Mouse (Mus musculus) embryonic stem cell, embryonic (primary cell): ENCODE measurements around the gene Neb.

ENCODE experiments used
- CTCF ChIA-PET, 4 experiments: fragments of 300-600 bp in 2 of 4; fragments of 350-600 bp in 2 of 4; sonication (Branson Sonifier 250); formaldehyde crosslinking; loops; one replicate each; lab custom pipeline; 2022; ENCODE audit warnings: inconsistent platforms in 2 of 4; lab: Charles Lee
- POLR2A ChIA-PET, 4 experiments: fragments of 300-600 bp in 2 of 4; fragments of 350-600 bp in 2 of 4; sonication (Branson Sonifier 250); formaldehyde crosslinking; loops; one replicate each; lab custom pipeline; 2022; ENCODE audit warnings: antibody characterized with exemption in 4 of 4, inconsistent platforms in 1 of 4; lab: Charles Lee

Gene Neb

GRCm38 (mm10) chr2:52333535-52333934 is 44.7 kb downstream of the Neb start:
- POLR2A ChIA-PET, result interaction anchor here in 1 of 4 experiments (0.8 kb wide), 1 partner anchor 160 kb away, joined by 3 read pairs; no protein-coding TSS in a partner anchor
- CTCF ChIA-PET, result interaction anchor here in 1 of 4 experiments (0.7 kb wide), 1 partner anchor 18 kb away, joined by 4 read pairs; no protein-coding TSS in a partner anchor

- POLR2A ChIA-PET, result interaction anchor here in 2 of 4 experiments (0.7 to 1.2 kb wide), 2 partner anchors 9 to 11 kb away, joined by 3 to 12 read pairs; no protein-coding TSS in a partner anchor
- CTCF ChIA-PET, result interaction anchor here in 2 of 4 experiments (0.7 to 1.1 kb wide), 2 partner anchors 259 to 1751 kb away, joined by 4 to 19 read pairs; no protein-coding TSS in a partner anchor
Measured at GRCm38 (mm10) chr2:52331761-52332160, 46.5 kb downstream of the Neb start.

- CTCF ChIA-PET, result no interaction called here
Measured at GRCm38 (mm10) chr2:52327244-52327815, 50.9 kb downstream of the Neb start.

GRCm38 (mm10) chr2:52321866-52322265 is 56.4 kb downstream of the Neb start:
- CTCF ChIA-PET, result no interaction called here
- POLR2A ChIA-PET, result no interaction called here

More at GRCm38 (mm10) chr2:52327244-52327815, 50.9 kb downstream of the Neb start:
- POLR2A ChIA-PET, result no interaction called here

DNA sequence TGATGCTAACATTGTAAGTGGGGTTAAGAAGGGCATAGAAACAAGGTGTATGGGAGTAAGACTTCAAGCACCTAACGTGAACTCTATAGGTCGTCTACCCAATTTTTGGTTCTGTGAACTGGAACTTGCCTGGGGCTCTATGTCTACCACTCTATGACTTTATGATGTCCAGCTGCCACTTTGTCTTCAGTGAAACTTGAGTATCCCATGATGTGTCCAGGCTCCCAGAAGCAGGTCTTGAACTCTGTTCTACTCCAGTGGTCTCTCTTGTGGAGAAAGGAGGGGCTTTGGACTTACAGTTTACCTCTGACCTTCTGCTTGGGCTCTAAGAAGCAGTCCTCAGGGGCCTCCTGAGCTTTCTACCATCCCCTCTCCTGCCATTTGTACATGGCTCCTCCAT is 58.1 kb downstream of the Neb start:
- CTCF ChIA-PET, result no interaction called here
- POLR2A ChIA-PET, result no interaction called here

- POLR2A ChIA-PET, result no interaction called here
- CTCF ChIA-PET, result no interaction called here
Measured at GRCm38 (mm10) chr2:52319020-52319567, 59.2 kb downstream of the Neb start.

DNA sequence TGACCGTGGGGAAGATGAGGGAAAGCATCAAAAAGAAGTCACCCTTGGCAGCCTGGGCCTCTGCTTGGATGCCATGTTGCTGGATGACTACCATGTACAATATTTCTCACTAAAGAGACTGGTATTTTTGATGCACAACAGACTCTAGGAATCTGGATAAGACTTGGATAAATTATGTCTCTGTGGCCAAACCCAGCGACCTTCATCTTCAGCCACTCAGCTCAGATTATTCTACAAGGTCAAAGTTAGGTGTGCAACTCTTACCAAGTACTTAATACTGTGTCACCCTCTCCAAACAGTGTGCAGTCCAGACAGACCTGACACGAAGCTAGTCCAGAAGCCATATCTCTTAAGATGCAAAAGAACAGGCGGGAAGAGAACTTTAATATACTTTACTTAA is 60.8 kb downstream of the Neb start:
- ChIA-PET CTCF (no interaction called here), POLR2A (interaction anchor here in 1 of 4 experiments (1.2 to 1.4 kb wide), 2 partner anchors 9 to 107 kb away, joined by 3 to 5 read pairs; partner anchors contain the start of gene Arl5a)

DNA sequence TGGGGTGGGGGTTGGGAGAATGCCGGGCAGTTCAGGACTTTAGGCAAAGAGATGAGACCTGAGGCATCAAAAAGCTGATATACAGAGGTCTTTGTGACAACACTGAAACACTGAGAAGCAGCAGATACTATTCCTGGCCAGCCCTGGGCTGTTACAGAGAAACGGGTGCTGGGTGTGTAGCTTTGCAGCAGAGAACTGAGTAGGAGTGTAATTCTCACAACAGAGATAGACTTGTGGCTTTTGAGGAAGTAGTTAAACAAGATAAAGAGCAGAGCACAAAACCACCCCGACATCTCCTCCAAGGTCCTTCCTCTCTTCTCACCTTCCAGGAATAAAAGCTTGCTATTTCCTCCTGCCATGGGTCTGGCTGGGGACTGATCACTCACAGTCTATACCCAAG is 62.5 kb downstream of the Neb start:
- CTCF ChIA-PET, result no interaction called here
- POLR2A ChIA-PET, result no interaction called here

DNA sequence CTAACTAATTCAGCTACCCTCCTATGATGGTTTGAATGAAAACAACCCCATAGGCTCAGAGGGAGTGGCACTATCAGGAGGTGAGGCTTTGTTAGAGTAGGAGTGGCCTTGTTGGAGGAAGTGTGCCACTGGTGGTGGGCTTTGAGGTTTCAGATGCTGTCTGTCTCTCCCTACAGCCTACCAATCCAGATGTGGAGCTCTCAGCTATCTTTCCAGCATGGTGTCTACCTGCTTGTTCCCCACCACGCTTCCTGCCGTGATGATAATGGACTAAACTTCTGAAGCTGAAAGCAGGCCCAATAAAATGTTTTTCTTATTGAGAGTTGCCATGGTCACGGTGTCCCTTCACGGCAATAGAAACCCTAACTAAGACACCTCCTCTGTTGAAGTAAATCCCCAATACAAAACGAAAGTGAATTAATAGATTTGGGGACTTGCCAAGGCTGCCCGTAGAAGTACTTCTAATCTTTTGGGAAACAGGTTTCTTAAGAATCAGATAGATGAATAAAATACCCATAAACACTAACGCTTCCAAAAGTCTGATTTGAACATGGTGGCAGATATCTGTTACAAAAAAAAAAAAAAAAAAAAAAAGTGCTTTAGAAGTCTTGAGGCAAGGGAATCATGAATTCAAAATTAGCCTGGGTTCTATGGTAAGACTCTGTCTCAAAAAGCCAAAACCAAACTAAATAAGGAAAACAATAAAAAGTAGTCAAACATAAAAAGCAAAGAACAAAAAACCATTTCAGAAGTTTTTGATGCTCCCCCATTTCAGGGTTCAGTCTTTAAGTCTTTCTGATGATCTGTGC is 63.1 kb downstream of the Neb start:
- POLR2A ChIA-PET, result no interaction called here

DNA sequence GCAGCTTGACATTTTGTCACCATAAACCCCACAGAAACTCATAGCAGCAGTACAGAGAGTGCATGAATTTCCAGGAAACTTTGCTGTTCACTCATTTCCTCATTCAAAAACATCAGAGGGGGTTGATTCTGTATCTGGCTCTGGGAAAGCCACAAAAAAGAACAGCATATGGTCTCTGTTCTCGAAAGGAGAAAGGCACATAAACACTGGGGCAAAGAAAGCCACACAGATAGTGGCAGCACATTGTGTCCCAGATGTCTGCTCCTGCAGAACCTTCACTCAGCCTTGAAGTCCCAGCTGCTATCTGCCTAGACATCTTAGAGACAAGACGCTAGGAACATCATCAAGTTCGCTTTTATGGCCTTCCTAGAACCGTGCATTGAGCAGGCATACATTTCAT is 67.5 kb downstream of the Neb start:
- POLR2A ChIA-PET, result no interaction called here

More for the DNA sequence above, 63.1 kb downstream of the Neb start:
- CTCF ChIA-PET, result no interaction called here

DNA sequence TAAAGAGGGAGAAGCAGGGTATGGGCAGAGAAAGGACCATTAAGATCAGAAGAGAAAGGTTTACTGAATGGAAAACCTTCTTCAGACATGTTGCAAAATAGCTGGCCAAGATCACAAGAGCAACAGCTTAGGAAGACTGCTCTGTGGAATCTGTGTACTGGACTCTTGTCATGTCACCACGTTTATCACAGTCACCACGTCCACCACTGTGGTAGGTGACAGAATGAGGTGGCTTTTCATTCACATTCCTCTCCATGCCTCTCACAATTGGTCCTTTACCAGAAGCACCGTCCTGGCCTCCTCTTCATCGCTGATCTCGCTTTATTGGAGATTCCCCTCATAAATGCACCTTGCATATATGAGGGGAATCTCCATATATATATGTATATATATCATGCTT is 71.6 kb downstream of the Neb start:
- POLR2A ChIA-PET, result interaction anchor here in 1 of 4 experiments (0.6 kb wide), 1 partner anchor 8 kb away, joined by 3 read pairs; no protein-coding TSS in a partner anchor

More for the DNA sequence above, 67.5 kb downstream of the Neb start:
- CTCF ChIA-PET, result no interaction called here

GRCm38 (mm10) chr2:52304554-52304953 is 73.7 kb downstream of the Neb start:
- CTCF ChIA-PET, result no interaction called here
- POLR2A ChIA-PET, result no interaction called here

More for the DNA sequence above, 71.6 kb downstream of the Neb start:
- CTCF ChIA-PET, result no interaction called here

DNA sequence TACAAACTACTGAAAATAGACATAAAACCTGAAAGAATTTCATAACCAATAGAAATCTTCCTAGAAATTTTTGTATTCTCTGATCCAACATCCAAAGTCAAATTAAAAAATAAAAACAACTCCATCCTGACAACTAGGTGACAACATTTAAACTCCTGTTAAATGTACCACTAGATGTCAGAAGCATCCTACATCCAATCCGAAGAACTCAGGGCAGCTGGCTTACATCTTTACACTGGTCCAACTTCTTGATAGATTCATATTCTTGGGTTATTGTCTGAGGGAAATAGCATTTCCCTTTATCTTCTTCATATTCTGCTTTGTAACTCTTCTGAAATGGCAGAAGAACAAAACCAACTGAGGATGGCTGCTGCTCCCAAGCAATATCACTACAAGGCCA is 74.9 kb downstream of the Neb start:
- POLR2A ChIA-PET, result no interaction called here
- CTCF ChIA-PET, result interaction anchor here in 2 of 4 experiments (0.6 to 1.0 kb wide), 2 partner anchors 287 to 934 kb away, joined by 3 to 5 read pairs; no protein-coding TSS in a partner anchor

DNA sequence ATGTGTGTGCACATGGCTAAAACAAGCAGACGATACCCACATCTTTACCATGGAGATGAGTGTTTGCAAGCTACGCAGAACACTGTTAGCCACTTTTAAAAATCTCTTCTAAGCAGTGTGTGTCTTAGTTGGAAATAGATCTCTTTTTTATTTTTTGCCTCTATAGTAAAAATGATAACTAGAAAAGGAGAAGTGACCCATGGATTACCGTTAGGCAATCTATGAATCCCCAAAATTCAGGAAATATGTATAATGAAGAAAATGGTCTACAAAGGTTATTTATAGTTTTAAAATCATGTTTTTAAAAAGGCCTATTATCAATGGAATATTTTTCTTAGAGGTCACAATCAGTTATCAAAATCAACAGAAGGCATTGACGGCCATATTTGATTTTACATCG is 80.3 kb downstream of the Neb start:
- ChIA-PET CTCF (interaction anchor here in 1 of 4 experiments (0.5 kb wide), 1 partner anchor 24 kb away, joined by 5 read pairs; no protein-coding TSS in a partner anchor), POLR2A (no interaction called here)

GRCm38 (mm10) chr2:52296779-52297178 is 81.5 kb downstream of the Neb start:
- ChIA-PET POLR2A (no interaction called here), CTCF (no interaction called here)

DNA sequence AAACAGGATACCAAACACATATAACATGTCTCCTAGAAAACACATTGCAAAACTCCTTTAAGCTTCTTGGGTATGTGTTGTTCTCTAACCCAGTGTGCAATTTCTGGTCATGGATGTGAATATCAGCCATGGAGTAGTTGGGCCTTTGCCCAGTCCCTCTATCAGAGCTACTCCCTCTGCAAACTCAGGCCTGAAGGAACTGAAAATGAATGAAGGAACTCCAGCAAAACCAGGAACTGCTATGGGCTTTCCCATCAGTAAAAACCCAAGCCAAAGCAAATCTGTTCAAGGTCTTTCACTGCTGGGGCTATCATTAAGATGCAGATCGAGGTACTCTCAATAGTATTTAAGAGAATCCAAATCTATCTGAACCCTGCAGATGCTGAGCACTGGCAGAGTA is 90.8 kb downstream of the Neb start:
- POLR2A ChIA-PET, result no interaction called here
- CTCF ChIA-PET, result interaction anchor here in 1 of 4 experiments (0.6 kb wide), 1 partner anchor 302 kb away, joined by 3 read pairs; no protein-coding TSS in a partner anchor

- ChIA-PET POLR2A (no interaction called here), CTCF (no interaction called here)
Measured at GRCm38 (mm10) chr2:52286421-52286820, 91.9 kb downstream of the Neb start.

- POLR2A ChIA-PET, result interaction anchor here in 1 of 4 experiments (0.6 kb wide), 1 partner anchor 370 kb away, joined by 3 read pairs; no protein-coding TSS in a partner anchor
- CTCF ChIA-PET, result interaction anchor here in 1 of 4 experiments (1.7 kb wide), 1 partner anchor 9 kb away, joined by 4 read pairs; no protein-coding TSS in a partner anchor
Measured at GRCm38 (mm10) chr2:52272146-52272545, 106.1 kb downstream of the Neb start.

GRCm38 (mm10) chr2:52270911-52271310 is 107.4 kb downstream of the Neb start:
- CTCF ChIA-PET, result no interaction called here
- POLR2A ChIA-PET, result interaction anchor here in 1 of 4 experiments (1.2 kb wide), 1 partner anchor 20 kb away, joined by 3 read pairs; no protein-coding TSS in a partner anchor
